Mouse (Mus musculus): ENCODE data around the gene Shb.
A peak's percentile ranks its signal among the peaks of the same experiment; 100 is the strongest.

- TF ChIP-seq POLR2A (IDR thresholded peaks at IDR 0.05; ENCODE audit: borderline replicate concordance, extremely low read depth, low read depth, low read length) (peak; percentile 30; the same call in 1 of the 2 replicates), CTCF (IDR thresholded peaks at IDR 0.05; ENCODE audit: insufficient read depth, low read length) (no peak)
These were observed 18.4 kb downstream of the Shb start for GRCm38 (mm10) chr4:45513791-45514293.

Data from lung, adult 2 months (tissue).